Mouse (Mus musculus) cerebellum, adult 2 months (tissue): Measurements from ENCODE around the gene Efr3b.

ENCODE experiments used
- CTCF ChIP-seq: fragments of 200-500 bp; IDR thresholded peaks from 2 replicates; pipeline ENCODE4 v1.5.1; 2011; ENCODE audit warnings: low read depth, mild to moderate bottlenecking, control low read depth, low read length, moderate library complexity, borderline replicate concordance; ENCODE audit not compliant: insufficient read depth
- POLR2A ChIP-seq: fragments of 200-500 bp; IDR thresholded peaks from 2 replicates; pipeline ENCODE4 v1.6.1; 2011; ENCODE audit warnings: low read length, control low read depth, borderline replicate concordance; ENCODE audit not compliant: insufficient read depth

DNA sequence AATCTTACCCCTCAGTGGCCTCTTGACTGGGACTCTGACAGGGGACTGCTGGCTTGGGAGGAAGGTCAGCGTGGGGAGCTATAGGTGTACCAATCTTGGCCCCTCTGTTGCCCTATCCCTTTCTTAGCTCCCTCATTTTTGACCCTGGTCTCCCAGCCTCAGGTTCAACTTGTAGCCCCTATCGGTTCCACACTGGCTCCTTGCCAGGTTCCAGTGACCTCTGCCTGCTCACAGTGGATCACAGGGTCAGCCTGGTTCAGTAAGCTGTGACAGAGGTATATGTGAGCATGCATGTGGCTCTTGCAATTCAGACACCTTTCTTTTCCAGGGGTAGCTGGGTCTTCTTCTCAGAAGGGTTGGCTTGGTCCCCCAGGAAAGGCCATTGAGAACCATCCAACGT lies 122.9 kb downstream of the Efr3b start:
- TF ChIP-seq POLR2A (no peak), CTCF (no peak)
